Mouse (Mus musculus) neutrophil, adult 83 days (primary cell): ENCODE data around the gene Fzd1. TPM values are rescaled to one million over a fixed set of nuclear protein-coding genes. Genes with fewer than 3 reads are reported as not detected.

ENCODE experiments used
- total RNA-seq, 2 experiments: library from RNA; stranded (reverse); gene quantifications; one replicate each; pipeline ENCODE4 v1.2.4; 2023

The Fzd1 gene
- total RNA-seq: under 1 TPM; 0.24 to 0.33 TPM

DNA sequence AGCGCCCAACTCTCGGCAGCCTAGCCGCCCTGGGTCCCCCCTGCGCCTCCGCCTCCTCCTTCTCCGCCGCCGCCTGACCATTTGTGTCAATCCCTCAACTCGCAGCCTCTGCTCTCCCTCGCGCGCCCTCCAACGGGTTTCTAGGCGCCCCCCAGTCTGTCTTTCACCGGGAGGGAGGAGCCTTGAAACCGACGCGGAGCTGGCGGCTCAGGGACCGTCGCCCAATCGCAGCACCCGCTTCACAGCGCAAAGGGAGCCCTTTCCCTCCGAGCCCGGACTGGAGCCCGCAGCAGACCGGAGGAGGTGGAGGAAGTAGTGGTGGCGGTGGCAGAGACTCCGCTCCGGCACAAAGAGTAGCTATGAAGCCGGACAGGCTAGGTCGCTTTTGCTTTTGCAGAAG, at the start of gene Fzd1:
TSS of gene Fzd1 (minus strand) at position 134 of the 400 bp plus-strand sequence.

